Mouse (Mus musculus): Measurements from ENCODE around the gene Fkbp5. TPM values are rescaled to one million over a fixed set of nuclear protein-coding genes. Genes with fewer than 3 reads are reported as not detected.

Gene Fkbp5
- polyA plus RNA-seq, 1 experiment from 2014 or later = 32.8 TPM

DNA sequence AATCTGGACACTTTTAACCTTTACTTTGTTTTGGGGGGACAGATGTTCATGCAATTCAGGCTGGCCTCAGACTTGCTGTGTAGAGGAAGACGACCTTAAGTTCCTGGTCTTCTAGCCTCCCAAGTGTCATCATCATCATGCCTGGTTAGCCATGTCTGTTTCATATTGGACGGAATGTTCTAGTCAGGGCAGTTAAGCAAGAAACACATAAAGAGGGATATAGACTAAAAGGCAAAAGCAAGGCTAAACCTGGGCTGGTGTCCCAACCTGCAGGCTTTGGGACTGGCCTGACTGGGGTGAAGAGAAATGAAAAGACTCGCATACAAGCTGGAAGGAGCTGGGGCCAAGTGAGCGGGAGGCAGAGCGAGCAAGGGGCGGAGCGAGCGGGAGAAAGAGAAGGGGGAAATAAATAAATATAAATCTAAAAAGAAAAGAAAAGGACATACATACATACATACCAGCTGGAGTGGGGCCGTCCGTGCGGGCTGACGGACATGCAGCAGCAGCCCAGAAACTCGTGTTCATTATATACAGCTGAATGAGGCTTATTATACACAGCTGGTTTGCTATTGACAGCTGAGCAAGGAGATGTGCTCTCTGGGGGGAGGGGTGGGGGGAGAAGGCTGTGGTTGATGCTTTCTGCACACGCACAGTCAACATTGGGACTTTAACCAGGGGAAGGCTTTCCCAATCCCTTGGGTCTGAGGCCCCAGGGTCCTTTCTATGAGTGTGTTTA is 26.1 kb downstream of the Fkbp5 start:
- Histone ChIP-seq H3K9ac (replicated peaks) (no peak overlapping the region), H3K4me1 (no peaks in the 10 kb centered on the region), H3K4me2 (replicated peaks) (no peak overlapping the region), H3K36me3 (no peaks in the 10 kb centered on the region), H3K9me3 (no peaks in the 10 kb centered on the region), H3K27me3 (no peaks in the 10 kb centered on the region), H3K4me3 (no peak overlapping the region), H3K27ac (replicated peaks) (peak overlapping the region; percentile 42)
- 62% methylated on average over 14 of the region's 14 CpGs for WGBS
- ATAC-seq (replicated peaks) = no peak; the same call in 1 of the 2 replicates

DNA sequence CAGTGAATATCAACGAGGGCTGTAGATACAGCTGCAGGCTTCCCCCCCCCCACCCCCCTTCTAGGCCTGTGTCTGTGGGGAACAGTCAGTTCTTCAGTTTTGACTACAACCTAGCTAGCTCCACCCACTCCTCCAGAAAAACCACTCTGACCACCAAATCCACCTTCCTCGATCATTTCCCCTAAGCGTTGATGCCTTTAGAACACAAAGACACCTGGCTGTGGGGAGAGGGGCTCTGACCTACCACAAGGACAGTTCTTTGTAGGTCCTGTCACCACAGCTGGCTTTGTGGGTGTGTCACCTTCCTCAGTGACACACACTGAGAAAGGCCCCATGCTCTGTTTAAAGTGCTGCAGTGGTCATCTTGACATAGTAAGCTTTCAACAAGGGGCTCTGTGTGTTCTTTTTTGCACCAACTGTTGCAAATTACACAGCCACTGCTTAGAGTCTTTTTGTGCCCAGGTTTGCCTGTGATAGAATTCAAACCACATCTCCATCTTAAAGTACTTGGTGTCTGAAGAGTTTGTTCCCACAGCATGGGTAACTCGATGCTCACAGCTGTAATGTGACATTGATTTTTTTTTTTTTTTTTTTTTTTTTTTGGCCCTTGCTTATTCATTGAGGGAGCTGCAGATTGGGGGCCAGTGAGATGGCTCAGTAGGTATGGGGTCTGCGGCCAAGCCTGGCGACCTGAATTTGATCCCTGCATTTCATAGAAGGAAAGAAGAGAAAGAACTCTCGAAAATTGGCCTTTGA is 28.9 kb downstream of the Fkbp5 start:
- WGBS = 72% methylated on average over 7 of the region's 7 CpGs
- no peak overlapping the region for H3K27ac ChIP-seq (replicated peaks)
- H3K9me3 ChIP-seq = no peaks in the 10 kb centered on the region

DNA sequence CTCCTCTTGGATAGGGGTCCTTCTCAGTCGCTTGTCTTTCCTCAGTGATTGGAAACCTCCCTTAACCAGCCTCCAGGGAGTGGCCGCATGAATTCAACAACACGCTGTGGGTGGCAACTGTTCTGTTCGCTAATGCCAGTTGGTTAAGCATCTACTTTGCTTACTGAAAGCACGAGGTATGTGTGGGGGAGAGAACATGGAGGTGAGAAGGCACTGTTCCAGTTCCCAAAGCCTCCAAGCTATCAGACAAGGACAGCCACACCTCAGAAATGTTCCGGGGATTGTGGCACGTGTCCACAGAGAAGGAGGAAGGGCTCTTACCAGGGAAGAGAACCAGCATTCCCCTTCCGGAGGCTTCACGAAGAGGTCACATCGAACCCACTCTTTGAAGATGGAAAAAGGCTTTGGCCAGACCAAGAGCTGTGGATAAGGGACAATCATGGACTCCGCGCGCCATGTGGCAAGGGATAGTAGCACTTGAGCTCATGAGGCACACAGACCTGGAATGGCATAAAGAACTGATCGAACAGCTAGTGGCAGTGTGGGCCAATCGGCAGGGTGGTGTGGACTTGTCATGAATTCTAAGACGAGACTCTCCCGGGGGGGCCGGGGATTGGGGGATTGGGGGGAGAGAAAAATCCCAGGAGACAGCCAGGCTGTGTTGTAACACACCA is 29.6 kb downstream of the Fkbp5 start:
- no peak overlapping the region for H3K27ac ChIP-seq (replicated peaks)

More for the DNA sequence above, 28.9 kb downstream of the Fkbp5 start:
- Histone ChIP-seq H3K9ac (replicated peaks) (no peak overlapping the region), H3K4me2 (replicated peaks) (no peak overlapping the region), H3K36me3 (no peaks in the 10 kb centered on the region), H3K4me1 (peaks cover 13% of the 10 kb centered on the region), H3K4me3 (no peak overlapping the region), H3K27me3 (no peaks in the 10 kb centered on the region)
- no peak for ATAC-seq (replicated peaks)

DNA sequence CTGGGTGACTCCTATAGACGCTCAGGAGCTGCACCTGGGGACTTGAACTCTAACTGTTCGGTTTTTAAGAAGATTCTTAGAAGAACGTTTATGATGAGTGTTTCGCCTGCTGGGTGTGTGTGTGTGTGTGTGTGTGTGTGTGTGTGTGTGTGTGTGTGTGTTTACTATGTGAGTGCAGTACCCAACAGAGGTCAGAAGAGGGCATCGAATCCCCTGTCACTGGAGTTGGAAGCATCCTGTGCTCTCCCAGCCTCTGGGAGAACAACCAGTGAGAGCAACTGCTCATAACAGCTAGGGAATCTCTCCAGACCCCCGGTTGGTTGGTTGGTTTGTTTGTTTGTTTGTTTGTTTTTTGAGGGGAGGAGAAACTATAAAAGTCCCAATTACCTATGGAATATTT is 30.6 kb downstream of the Fkbp5 start:
- no peaks in the 10 kb centered on the region for H3K9me3 ChIP-seq
- no peak overlapping the region for H3K27ac ChIP-seq (replicated peaks)
- peaks cover 13% of the 10 kb centered on the region for H3K4me1 ChIP-seq
- 80% methylated on average over 6 of the region's 6 CpGs for WGBS
- H3K4me2 ChIP-seq (replicated peaks) = no peak overlapping the region
- ATAC-seq (replicated peaks) = no peak
- H3K36me3 ChIP-seq = no peaks in the 10 kb centered on the region
- H3K4me3 ChIP-seq = peak overlapping the region; percentile 60; the same call in 1 of the 2 replicates
- no peak overlapping the region for H3K9ac ChIP-seq (replicated peaks)
- H3K27me3 ChIP-seq = no peaks in the 10 kb centered on the region

More for the DNA sequence above, 29.6 kb downstream of the Fkbp5 start:
- H3K9me3 ChIP-seq = no peaks in the 10 kb centered on the region
- 89% methylated on average over 18 of the region's 18 CpGs for WGBS
- H3K27me3 ChIP-seq = no peaks in the 10 kb centered on the region
- no peak overlapping the region for H3K4me3 ChIP-seq
- no peak for ATAC-seq (replicated peaks)
- no peaks in the 10 kb centered on the region for H3K36me3 ChIP-seq
- no peak overlapping the region for H3K4me2 ChIP-seq (replicated peaks)
- peaks cover 13% of the 10 kb centered on the region for H3K4me1 ChIP-seq
- no peak overlapping the region for H3K9ac ChIP-seq (replicated peaks)

DNA sequence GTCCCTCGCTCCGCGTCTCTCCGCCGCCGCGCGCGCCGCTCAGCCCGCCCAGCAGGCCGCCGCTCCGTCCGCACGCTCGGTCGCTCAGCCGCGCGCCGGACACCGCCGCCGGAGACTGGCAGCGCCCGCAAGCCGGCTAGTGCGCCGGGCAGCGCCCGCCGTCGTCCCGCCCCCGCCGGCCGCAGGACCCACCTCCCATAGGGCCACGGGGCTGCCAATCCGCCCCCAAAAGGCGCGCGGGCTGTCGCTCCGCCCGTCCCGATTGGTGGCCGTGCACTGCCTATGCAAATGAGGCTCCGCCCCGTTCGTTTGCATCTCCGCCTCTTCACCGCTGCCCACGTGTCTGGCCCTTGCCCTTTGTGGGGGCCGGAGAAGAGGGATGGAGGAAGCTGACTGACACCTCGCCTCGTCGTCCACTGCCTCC is 31.3 kb downstream of the Fkbp5 start:
- H3K9ac ChIP-seq (replicated peaks) = peak overlapping the region; percentile 74
- no peaks in the 10 kb centered on the region for H3K27me3 ChIP-seq
- no peaks in the 10 kb centered on the region for H3K36me3 ChIP-seq
- peak overlapping the region; percentile 60 for H3K4me3 ChIP-seq
- peak; percentile 99 for ATAC-seq (replicated peaks)
- peak overlapping the region; percentile 69 for H3K4me2 ChIP-seq (replicated peaks)
- no peaks in the 10 kb centered on the region for H3K9me3 ChIP-seq
- peaks cover 13% of the 10 kb centered on the region for H3K4me1 ChIP-seq
- under 1% methylated on average over 58 of the region's 58 CpGs for WGBS
- peak overlapping the region; percentile 90 for H3K27ac ChIP-seq (replicated peaks)

DNA sequence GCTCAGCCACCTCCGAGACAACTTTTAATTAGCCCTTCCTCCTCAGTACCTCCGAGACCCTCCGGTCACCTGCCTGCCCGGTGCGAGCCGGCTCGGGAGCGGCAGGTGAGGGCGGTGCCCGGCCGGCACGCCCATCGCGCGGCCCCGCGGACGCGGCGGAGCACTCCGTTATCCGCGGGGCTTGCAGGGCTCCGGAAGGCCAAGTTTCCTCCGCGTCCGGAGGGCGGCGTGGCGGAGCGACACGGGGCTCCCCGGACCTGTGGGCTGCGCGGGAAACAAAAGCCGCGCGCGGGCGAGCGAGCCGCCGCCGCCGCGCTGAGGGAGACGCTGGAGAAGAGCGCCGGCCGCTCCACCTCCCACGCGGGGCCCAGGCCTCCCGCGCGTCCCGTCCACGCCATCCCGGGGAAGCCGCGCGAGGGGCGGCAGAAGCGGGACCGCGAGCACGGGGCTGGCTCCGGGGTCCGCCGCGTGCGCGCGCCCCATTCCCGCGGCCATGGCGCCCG is 31.8 kb downstream of the Fkbp5 start:
- H3K27me3 ChIP-seq = no peaks in the 10 kb centered on the region
- H3K36me3 ChIP-seq = no peaks in the 10 kb centered on the region
- ATAC-seq (replicated peaks) = peak; percentile 5
- peak overlapping the region; percentile 90 for H3K27ac ChIP-seq (replicated peaks)
- H3K9ac ChIP-seq (replicated peaks) = peak overlapping the region; percentile 74
- peaks cover 13% of the 10 kb centered on the region for H3K4me1 ChIP-seq
- peak overlapping the region; percentile 60 for H3K4me3 ChIP-seq
- peak overlapping the region; percentile 69 for H3K4me2 ChIP-seq (replicated peaks)
- under 1% methylated on average over 69 of the region's 77 CpGs for WGBS
- H3K9me3 ChIP-seq = no peaks in the 10 kb centered on the region

DNA sequence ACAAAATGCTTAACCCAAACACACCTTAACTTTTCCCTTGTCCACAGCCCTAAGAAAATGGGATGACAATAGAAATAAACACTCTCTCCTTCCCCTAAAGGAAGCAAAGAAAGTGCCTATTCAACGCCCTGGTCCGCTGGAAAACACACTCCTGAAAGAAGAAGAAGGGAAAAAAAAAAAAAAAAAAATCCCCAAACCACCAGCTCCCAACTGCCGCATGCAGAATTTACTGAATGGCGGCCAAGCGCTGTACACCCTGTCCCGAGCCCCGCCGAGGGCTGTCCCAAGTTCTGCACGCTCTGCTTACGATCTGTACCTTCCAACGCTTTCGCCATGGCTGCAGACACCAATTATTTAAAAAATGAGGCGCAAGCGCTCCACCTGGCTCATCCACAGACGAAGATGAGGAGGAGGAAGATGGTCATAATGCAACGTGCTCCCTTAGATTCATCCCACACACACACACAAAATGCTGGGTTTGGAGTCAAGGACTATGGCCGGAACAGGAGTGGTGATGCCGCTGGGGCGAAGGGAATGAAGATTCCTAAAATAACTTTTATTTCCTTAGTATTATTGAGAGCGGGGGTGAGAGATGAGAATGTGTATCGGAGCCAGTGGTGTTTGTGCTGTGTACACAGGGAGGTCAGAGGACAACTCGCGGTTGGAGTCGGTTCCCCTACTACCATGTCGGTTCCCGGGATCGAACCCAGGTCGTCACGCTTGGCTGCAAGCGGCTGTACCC is 32.5 kb downstream of the Fkbp5 start:
- H3K36me3 ChIP-seq = no peaks in the 10 kb centered on the region
- 4% methylated on average over 30 of the region's 30 CpGs for WGBS
- ATAC-seq (replicated peaks) = 0 out of 2 replicates have a peak, but pooled peaks have one; percentile 3
- H3K9me3 ChIP-seq = no peaks in the 10 kb centered on the region
- no peaks in the 10 kb centered on the region for H3K27me3 ChIP-seq
- peaks cover 13% of the 10 kb centered on the region for H3K4me1 ChIP-seq
- H3K27ac ChIP-seq (replicated peaks) = peak overlapping the region; percentile 90
- H3K4me3 ChIP-seq = peak overlapping the region; percentile 60
- peak overlapping the region; percentile 69 for H3K4me2 ChIP-seq (replicated peaks)
- peak overlapping the region; percentile 74 for H3K9ac ChIP-seq (replicated peaks)

DNA sequence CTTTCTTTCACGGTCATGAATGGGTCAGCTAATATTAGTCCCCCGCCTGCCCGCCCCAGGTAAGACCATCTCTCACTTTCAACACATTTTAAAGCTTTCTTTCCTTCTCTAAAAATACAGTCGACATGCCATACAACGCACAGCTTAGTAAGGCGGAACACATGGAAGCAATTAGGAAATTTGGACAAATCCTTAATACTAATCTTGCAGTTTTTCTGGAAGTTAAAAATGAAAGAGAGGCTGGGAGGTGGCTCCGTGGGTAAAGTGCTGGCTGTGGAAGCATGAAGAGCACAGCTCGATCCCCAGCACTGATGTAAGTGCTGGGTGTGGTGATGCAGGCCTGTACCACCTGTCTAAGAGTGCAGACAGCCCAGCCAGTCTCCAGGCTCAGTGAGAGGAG is 39.9 kb downstream of the Fkbp5 start:
- no peak overlapping the region for H3K4me2 ChIP-seq (replicated peaks)
- no peak overlapping the region for H3K9ac ChIP-seq (replicated peaks)
- no peaks in the 10 kb centered on the region for H3K36me3 ChIP-seq
- H3K27me3 ChIP-seq = no peaks in the 10 kb centered on the region
- 90% methylated on average over 8 of the region's 8 CpGs for WGBS
- no peaks in the 10 kb centered on the region for H3K9me3 ChIP-seq
- H3K27ac ChIP-seq (replicated peaks) = no peak overlapping the region
- no peak overlapping the region for H3K4me3 ChIP-seq
- no peak for ATAC-seq (replicated peaks)
- H3K4me1 ChIP-seq = no peaks in the 10 kb centered on the region

DNA sequence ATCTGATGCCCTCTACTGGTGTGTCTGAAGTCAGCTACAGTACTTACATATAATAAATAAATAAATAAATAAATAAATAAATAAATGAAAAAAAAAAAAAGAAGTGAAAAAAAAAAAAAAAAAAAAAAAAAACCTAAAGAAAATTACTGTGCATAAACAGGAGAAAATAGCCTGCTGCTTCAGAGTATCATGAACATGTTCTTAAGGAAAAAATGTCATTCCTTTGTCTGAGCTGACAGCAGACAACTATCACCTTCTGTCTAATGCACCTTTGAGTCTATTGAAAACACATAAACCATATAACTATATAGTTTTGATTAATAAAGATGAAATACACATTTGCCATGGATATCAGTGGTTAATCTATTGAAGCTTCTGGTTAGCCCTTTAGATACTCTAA is 40.9 kb downstream of the Fkbp5 start:
- Histone ChIP-seq H3K4me2 (replicated peaks) (no peak overlapping the region), H3K27me3 (no peaks in the 10 kb centered on the region), H3K9me3 (no peaks in the 10 kb centered on the region), H3K36me3 (no peaks in the 10 kb centered on the region), H3K4me3 (no peak overlapping the region), H3K4me1 (no peaks in the 10 kb centered on the region), H3K27ac (replicated peaks) (no peak overlapping the region), H3K9ac (replicated peaks) (no peak overlapping the region)
- ATAC-seq (replicated peaks) = no peak

DNA sequence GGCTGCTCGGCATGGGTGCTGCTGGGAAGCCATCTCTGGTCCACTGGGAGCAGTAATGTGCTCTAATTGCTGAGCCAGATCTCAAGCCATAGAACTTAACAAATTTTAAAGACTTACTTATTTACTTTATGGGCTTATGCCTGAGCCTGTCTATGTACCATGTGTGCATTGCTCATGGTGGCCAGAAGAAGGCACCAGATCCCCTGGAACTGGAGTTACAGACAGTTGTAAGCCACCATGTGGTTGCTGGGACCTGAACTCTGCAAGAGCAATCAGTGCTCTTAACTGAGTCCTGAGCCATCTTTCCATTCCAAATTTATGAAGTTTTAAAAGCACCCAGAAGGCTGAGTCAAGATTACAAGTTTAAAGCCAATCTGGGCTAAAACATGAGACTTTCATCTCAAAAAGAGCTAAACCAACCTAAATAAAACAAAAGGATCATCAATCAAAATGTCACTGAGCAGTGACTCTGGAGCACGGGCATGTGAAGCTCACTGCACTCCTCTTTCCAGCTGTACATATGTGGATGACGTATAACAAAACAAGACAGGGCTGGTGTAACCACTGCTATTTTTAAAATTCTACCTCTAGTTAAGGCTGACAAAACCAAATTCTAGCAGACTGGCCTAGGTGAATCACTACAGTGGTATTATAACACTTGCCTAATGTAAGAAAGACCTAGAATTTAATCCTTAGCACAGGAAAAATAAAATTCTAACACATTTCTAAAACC is 41.6 kb downstream of the Fkbp5 start:
- H3K4me2 ChIP-seq (replicated peaks) = no peak overlapping the region
- H3K27ac ChIP-seq (replicated peaks) = no peak overlapping the region
- H3K9me3 ChIP-seq = no peaks in the 10 kb centered on the region
- no peak for ATAC-seq (replicated peaks)
- no peak overlapping the region for H3K9ac ChIP-seq (replicated peaks)
- no peaks in the 10 kb centered on the region for H3K4me1 ChIP-seq
- no peaks in the 10 kb centered on the region for H3K27me3 ChIP-seq
- H3K36me3 ChIP-seq = no peaks in the 10 kb centered on the region
- 84% methylated on average over 3 of the region's 3 CpGs for WGBS
- no peak overlapping the region for H3K4me3 ChIP-seq

DNA sequence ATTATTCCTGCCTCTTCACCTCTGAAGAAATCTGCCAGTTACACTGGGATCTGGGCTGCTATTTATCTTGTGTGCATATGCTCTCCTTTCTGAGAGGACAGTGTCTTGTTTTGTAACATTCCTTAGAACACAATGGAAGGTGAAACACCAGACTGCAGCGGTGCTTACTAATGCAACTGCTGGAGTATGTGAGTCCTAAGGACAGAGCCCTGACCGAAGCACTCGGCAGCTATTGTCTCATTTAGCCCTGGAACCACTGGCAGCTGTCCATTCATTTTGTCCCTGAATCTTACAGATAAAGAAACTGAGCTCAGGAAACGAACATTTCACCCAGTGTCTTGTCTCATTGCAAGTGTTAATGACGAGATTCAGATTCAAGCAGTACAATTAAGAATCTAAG is 44.6 kb downstream of the Fkbp5 start:
- Histone ChIP-seq H3K27me3 (no peaks in the 10 kb centered on the region), H3K4me1 (no peaks in the 10 kb centered on the region), H3K4me2 (replicated peaks) (no peak overlapping the region), H3K9me3 (no peaks in the 10 kb centered on the region), H3K36me3 (no peaks in the 10 kb centered on the region), H3K27ac (replicated peaks) (no peak overlapping the region), H3K9ac (replicated peaks) (no peak overlapping the region), H3K4me3 (no peak overlapping the region)
- 42% methylated on average over 5 of the region's 5 CpGs for WGBS
- no peak for ATAC-seq (replicated peaks)
